Mouse (Mus musculus) cerebellum, postnatal 25 days (tissue): ENCODE results near the gene Etfa.

ENCODE experiments used
- DNase-seq, 2 experiments: peaks; one replicate each; pipeline ENCODE4 v3.0.0; 2021; ENCODE audit warnings: mixed read lengths in 2 of 2

Etfa gene

DNA sequence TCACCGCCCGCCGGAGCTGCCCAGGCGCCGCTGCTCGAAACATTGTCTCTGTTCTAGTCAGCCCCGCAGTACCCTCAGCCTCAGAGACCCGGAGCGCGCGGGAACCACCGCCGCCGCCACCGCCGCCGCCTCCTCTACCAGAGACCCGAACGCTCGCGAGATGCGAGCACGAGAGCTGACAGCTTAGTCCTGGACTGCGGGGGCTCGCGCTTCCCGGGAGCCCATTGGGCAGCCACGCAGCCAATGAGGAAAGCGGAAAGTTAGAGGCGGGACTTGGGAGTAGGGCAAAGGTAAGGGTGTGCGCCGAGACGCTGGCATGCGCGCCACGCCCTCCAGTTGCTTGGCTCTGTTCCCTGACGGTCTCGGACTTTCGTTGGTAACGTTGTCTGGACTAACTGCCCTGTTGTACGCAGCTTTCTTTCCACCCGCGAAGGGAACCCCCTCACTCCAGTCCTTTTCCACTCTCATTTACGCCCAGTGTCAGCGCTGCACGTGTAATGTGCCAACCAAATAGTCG lies at the start of gene Etfa:
Gene Etfa (minus strand): TSS at position 217 of the 517 bp plus-strand sequence.
- peak; percentile 92 to 96 for DNase-seq

DNA sequence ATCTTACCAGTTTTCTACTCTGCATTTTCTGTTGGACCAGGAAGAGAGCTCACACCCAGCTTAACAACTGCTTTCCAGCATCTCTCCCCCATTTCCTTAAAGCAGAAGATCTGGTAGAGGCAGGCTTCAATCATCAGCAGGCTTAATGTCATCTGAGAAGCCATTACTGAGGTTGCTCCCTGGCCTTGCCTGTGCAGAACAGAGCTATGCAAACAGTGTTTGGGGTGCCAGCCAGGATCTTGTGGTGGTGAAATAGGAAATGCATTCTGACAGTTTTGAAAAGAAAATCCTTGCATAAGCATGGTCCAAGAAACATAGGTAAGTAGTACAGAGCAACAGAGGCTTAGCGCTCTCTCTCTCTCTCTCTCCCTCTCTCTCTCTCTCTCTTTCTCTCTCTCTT lies 48.9 kb upstream of the Etfa start:
- no peak for DNase-seq

GRCm38 (mm10) chr9:55554986-55555385 lies 42.9 kb upstream of the Etfa start:
- no peak for DNase-seq

- no peak for DNase-seq
These were observed 37.4 kb upstream of the Etfa start for GRCm38 (mm10) chr9:55549302-55549890.

- no peak for DNase-seq
These were observed 36.8 kb upstream of the Etfa start for GRCm38 (mm10) chr9:55548871-55549270.

GRCm38 (mm10) chr9:55546176-55547010 lies 34.4 kb upstream of the Etfa start:
- DNase-seq = peak; percentile 25 to 35

DNA sequence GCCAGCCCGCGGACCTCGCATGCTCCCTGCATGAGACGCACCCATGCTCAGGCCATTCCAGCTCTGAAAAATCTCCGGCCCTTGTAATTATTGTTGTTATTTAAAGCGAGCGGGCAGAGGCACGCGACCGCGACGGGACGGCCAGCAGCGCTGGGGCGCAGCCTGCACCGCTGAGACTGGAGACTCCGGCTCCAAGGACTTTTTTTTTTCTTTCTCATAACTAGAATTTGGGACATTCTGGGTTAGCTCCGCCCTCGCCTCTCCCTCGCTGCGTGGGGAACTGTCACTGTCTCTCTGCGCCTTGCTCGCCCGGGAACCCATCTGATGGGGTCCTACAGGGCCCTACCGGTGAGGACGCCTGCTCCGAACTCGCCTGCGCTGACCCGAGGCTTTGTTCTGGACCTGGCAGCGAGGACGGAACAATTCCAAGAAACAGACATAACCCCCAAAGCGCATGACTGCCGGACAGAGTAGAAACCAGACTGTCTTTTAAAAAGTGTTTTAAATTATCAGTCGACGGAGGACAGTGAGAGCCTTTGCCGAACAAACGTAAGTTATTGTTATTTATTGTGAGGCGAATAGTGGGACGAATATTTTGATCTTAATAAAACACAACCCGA lies 33.6 kb upstream of the Etfa start:
- DNase-seq = no peak

- DNase-seq = peak; percentile 41 to 71
These were observed 33.0 kb upstream of the Etfa start for GRCm38 (mm10) chr9:55544861-55545555.

DNA sequence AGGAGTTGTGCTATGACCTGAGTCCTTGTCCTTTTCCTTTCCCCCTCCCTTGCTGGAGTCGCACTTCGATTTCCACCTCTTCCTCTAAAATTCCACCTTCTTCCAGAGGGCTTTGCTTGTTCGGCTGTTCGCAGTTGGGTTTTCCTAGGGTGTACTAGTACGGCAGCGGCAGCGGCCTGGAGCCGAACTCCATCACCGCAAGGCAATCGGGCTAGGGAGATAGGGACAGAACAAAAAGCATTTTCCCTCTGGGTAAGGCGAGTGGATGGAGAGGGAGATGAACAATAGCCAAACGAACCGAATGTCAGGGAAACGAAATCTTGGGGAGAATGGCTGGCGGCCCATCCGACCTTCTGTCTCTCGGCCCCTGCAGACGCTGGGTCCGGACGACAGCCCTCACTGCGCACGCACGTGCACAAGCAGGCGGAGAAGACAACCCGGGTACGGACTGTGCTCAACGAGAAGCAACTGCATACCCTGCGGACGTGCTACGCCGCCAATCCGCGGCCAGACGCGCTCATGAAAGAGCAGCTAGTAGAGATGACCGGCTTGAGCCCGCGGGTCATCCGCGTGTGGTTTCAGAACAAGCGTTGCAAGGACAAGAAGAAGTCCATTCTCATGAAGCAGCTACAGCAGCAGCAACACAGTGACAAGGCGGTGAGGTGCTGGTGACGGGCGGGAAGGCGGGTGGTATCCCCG lies 31.8 kb upstream of the Etfa start:
- peak; percentile 52 to 81 for DNase-seq

GRCm38 (mm10) chr9:55543336-55543702 lies 31.3 kb upstream of the Etfa start:
- no peak for DNase-seq

DNA sequence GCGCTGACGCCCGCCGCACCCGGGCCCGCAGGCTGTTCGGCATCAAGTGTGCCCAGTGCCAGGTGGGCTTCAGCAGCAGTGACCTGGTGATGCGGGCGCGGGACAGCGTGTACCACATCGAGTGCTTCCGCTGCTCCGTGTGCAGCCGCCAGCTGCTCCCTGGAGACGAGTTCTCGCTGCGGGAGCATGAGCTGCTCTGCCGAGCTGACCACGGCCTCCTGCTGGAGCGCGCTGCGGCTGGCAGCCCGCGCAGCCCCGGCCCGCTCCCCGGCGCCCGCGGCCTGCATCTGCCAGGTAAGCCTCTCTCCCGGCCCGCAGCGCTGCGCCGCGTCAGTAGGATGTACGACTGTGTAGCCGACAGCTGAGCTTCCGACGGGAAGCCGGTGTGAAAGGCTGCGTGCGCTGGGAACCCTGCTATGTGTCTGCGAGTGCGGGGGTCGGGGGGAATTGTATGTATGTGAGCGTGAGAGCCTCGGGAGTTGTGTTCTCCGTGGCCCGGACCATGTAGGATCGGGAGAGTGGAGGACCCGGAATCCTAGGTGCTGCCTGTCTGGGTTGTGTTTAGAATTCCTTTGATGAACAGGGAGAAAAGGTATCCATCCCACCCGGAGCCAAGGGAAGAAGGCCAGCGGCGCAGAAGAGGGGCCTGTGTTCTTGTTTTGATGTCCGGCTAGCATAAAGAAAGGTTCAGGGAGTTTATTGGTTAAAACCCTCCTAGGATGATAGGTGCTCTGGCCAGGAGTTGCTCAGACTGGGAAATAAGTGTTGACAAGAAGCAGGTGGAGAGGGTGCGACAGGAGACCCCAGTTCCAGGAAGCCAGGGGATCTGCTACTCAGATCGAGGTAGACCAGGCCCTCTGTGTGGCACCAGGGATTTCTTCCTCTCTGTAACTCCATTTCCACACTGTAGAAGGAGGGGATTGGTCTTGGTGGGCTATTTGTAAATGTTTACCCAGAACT lies 30.6 kb upstream of the Etfa start:
- DNase-seq = peak in 1 of 2 experiments; percentile 35

GRCm38 (mm10) chr9:55541681-55542365 lies 29.8 kb upstream of the Etfa start:
- peak; percentile 34 to 58 for DNase-seq

GRCm38 (mm10) chr9:55540888-55541287 lies 28.8 kb upstream of the Etfa start:
- DNase-seq = peak in 1 of 2 experiments; percentile 35

- DNase-seq = peak in 1 of 2 experiments; percentile 51
These were observed 28.3 kb upstream of the Etfa start for GRCm38 (mm10) chr9:55540391-55540770.

GRCm38 (mm10) chr9:55539661-55540390 lies 27.8 kb upstream of the Etfa start:
- peak; percentile 25 to 45 for DNase-seq

DNA sequence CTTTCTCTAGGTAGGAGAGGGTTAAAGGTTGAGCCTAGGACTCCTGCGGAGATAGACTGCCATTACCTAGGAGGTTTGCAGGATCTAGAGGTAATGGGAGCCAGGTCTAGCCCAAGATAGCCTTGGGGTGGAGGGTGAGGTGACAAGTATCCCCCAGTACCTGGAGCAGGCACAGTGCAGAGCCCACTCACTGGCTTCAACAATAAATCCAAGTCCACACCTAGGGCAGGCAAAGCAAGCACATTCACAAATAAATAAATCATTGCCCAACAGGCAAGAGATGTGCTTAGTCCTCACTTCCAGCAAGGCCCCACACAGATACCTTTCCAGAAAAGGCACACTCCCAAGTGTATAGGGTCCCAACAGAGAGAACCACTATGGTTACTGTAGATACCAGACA lies 27.0 kb upstream of the Etfa start:
- DNase-seq = no peak

- peak in 1 of 2 experiments; percentile 42 for DNase-seq
These were observed 26.3 kb upstream of the Etfa start, which contains the start of gene Isl2 for GRCm38 (mm10) chr9:55538377-55538776. Gene Isl2, plus strand, starts transcription at chr9:55538672.

DNA sequence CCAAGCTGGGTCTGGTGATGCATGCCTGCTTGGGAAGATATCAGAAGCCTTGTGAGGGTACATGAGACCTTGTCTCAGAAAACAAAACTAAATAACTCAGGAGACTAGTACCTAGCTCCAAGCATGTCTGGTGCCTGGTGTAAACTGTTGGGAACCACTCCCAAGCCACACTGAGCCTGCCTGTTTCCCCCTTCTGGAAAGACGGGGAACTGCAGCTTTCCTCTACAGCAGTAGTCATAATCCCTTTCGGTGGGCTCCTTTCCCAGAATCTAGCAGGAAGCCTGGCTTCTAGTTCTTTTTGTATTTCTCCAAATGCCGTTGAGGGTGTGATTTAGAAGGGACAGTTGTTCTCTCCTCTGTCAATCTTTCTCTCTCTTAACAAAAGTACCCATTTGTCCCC lies 23.9 kb upstream of the Etfa start:
- DNase-seq = peak; percentile 34 to 75

GRCm38 (mm10) chr9:55525716-55526115 lies 13.7 kb upstream of the Etfa start:
- no peak for DNase-seq

GRCm38 (mm10) chr9:55511521-55511993 lies 486 bp downstream of the Etfa start:
- DNase-seq = no peak
